Mouse (Mus musculus) central nervous system, embryonic 11.5 days (tissue): Measurements from ENCODE around the gene Eef1akmt1. TPM values are rescaled to one million over a fixed set of nuclear protein-coding genes. Genes with fewer than 3 reads are reported as not detected.

ENCODE experiments used
- polyA plus RNA-seq: library from polyadenylated mRNA; depleted of rRNA; stranded (reverse); fragments of >200 nt; gene quantifications from 2 replicates; pipeline ENCODE4 v1.2.3, GENCODE M21; 2012; rRNA removed

Eef1akmt1 gene
- polyA plus RNA-seq: 29.9 and 45.8 TPM in 2 replicates

GRCm38 (mm10) chr14:57571155-57572133 is at the start of gene Eef1akmt1:
Eef1akmt1 (minus strand) TSS chr14:57571612.

GRCm38 (mm10) chr14:57524671-57525387 is 46.6 kb downstream of the Eef1akmt1 start, which contains the start of gene Il17d:
Il17d (plus strand) TSS chr14:57524777.

Other genes with a start within 250 kb of the Eef1akmt1 start
- gene Cryl1, start 173.1 kb downstream of the Eef1akmt1 start, polyA plus RNA-seq: 6.3 and 12.0 TPM in 2 replicates
- 17.4 and 23.2 TPM in 2 replicates for gene Ift88, start 147.6 kb downstream of the Eef1akmt1 start, polyA plus RNA-seq
- gene Il17d, start 46.8 kb downstream of the Eef1akmt1 start, polyA plus RNA-seq: 3.1 and 5.6 TPM in 2 replicates
- 12.4 and 20.2 TPM in 2 replicates for gene Xpo4, start 93.8 kb upstream of the Eef1akmt1 start, polyA plus RNA-seq
- gene Gm49361, start 174.5 kb upstream of the Eef1akmt1 start, polyA plus RNA-seq: 0.02 and 0.04 TPM in 2 replicates
- gene Lats2, start 186.8 kb upstream of the Eef1akmt1 start, polyA plus RNA-seq: 13.1 and 19.3 TPM in 2 replicates
- gene Sap18, start 226.6 kb upstream of the Eef1akmt1 start, polyA plus RNA-seq: 53.2 and 109 TPM in 2 replicates